Mouse (Mus musculus) stomach, embryonic 16.5 days (tissue): ENCODE data around the gene Agap3. TPM values are rescaled to one million over a fixed set of nuclear protein-coding genes. Genes with fewer than 3 reads are reported as not detected.

ENCODE experiments used
- ATAC-seq: fragments of 200-750 bp; cut with Nextera tagmentation; 2 replicates; pipeline ENCODE4 v1.8.0; 2017; ENCODE audit warnings: moderate number of reproducible peaks, moderate TSS enrichment; ENCODE audit not compliant: insufficient read depth, low FRiP score
- H3K27ac ChIP-seq: fragments of 300-500 bp; sonication (generic); 2 replicates; pipeline ENCODE4 v1.5.1; 2014; ENCODE audit warnings: low read length
- H3K27me3 ChIP-seq: fragments of 300-500 bp; sonication (generic); 2 replicates; pipeline ENCODE4 v1.6.1; 2014; ENCODE audit warnings: low read length, control low read depth, mixed read lengths; ENCODE audit not compliant: control insufficient read depth, insufficient read depth
- H3K36me3 ChIP-seq: fragments of 300-500 bp; sonication (generic); 2 replicates; pipeline ENCODE4 v1.6.1; 2014; ENCODE audit warnings: low read length; ENCODE audit not compliant: control insufficient read depth, insufficient read depth
- H3K4me1 ChIP-seq: fragments of 300-500 bp; sonication (generic); 2 replicates; pipeline ENCODE4 v1.6.1; 2014; ENCODE audit warnings: low read length, control low read depth, mixed read lengths; ENCODE audit not compliant: control insufficient read depth, insufficient read depth
- H3K4me2 ChIP-seq: fragments of 300-500 bp; sonication (generic); 2 replicates; pipeline ENCODE4 v1.6.1; 2014; ENCODE audit warnings: low read depth, low read length, mixed read lengths
- H3K4me3 ChIP-seq: fragments of 300-500 bp; sonication (generic); replicated peaks from 2 replicates; pipeline ENCODE4 v1.5.1; 2014; ENCODE audit warnings: mild to moderate bottlenecking, low read length
- H3K9ac ChIP-seq: fragments of 300-500 bp; sonication (generic); 2 replicates; pipeline ENCODE4 v1.6.1; 2014; ENCODE audit warnings: low read length
- H3K9me3 ChIP-seq: fragments of 300-500 bp; sonication (generic); replicated peaks from 2 replicates; pipeline ENCODE4 v1.6.1; 2016; ENCODE audit warnings: low read length, control low read depth; ENCODE audit not compliant: control insufficient read depth
- WGBS: fragments of 180-500 bp; shearing (Covaris S2); extraction: QIAGEN DNeasy Blood & Tissue Kit; methylation state at CpG from one replicate; pipeline ENCODE4 v1.1.7; 2014; 5-methylcytosine and 5-hydroxymethylcytosine counted together
- polyA plus RNA-seq: library from polyadenylated mRNA; unstranded; fragments of >200 nt; fragmentation: Nextera tagmentation; extraction: Ambion mirVana; gene quantifications from 2 replicates; pipeline ENCODE4 v1.2.1, GENCODE M21; 2015

The Agap3 gene
- polyA plus RNA-seq, 1 experiment from 2014 or later: 14.7 TPM

- Histone ChIP-seq H3K4me3 (no peak overlapping the region), H3K4me2 (no peak overlapping the region), H3K9ac (0 out of 2 replicates have a peak overlapping the region, but pooled peaks have one; percentile 6), H3K4me1 (peaks cover 41% of the 10 kb centered on the region), H3K27me3 (no peaks in the 10 kb centered on the region), H3K36me3 (no peaks in the 10 kb centered on the region), H3K9me3 (no peaks in the 10 kb centered on the region), H3K27ac (peak overlapping the region; percentile 14; the same call in 1 of the 2 replicates)
- ATAC-seq: no peak
- WGBS: 56% methylated on average over 3 of the region's 3 CpGs
These were observed 3.1 kb downstream of the Agap3 start for GRCm38 (mm10) chr5:24455076-24455475.

- 69% methylated on average over 7 of the region's 7 CpGs for whole genome bisulfite sequencing
- peak overlapping the region; percentile 7; the same call in 1 of the 2 replicates for H3K27ac ChIP-seq
- no peaks in the 10 kb centered on the region for H3K27me3 ChIP-seq
- no peaks in the 10 kb centered on the region for H3K9me3 ChIP-seq
- H3K4me2 ChIP-seq: no peak overlapping the region
- no peak overlapping the region for H3K4me3 ChIP-seq
- H3K36me3 ChIP-seq: no peaks in the 10 kb centered on the region
- ATAC-seq: no peak
- H3K9ac ChIP-seq: 0 out of 2 replicates have a peak overlapping the region, but pooled peaks have one; percentile 6
- peaks cover 41% of the 10 kb centered on the region for H3K4me1 ChIP-seq
These were observed 3.6 kb downstream of the Agap3 start for GRCm38 (mm10) chr5:24455613-24456012.

- H3K27ac ChIP-seq: no peak overlapping the region
- no peaks in the 10 kb centered on the region for H3K27me3 ChIP-seq
- 68% methylated on average over 12 of the region's 12 CpGs for WGBS
- no peaks in the 10 kb centered on the region for H3K36me3 ChIP-seq
- H3K4me2 ChIP-seq: no peak overlapping the region
- ATAC-seq: no peak
- H3K9ac ChIP-seq: no peak overlapping the region
- no peaks in the 10 kb centered on the region for H3K9me3 ChIP-seq
- 0 out of 2 replicates have a peak, but pooled peaks cover 4% of the 10 kb centered on the region for H3K4me1 ChIP-seq
- H3K4me3 ChIP-seq: no peak overlapping the region
These were observed 14.8 kb downstream of the Agap3 start for GRCm38 (mm10) chr5:24466762-24467161.

GRCm38 (mm10) chr5:24470600-24470999 is 18.6 kb downstream of the Agap3 start:
- Histone ChIP-seq H3K9me3 (no peaks in the 10 kb centered on the region), H3K9ac (no peak overlapping the region), H3K27me3 (no peaks in the 10 kb centered on the region), H3K36me3 (no peaks in the 10 kb centered on the region), H3K27ac (no peak overlapping the region), H3K4me1 (peaks cover 22% of the 10 kb centered on the region), H3K4me2 (no peak overlapping the region), H3K4me3 (no peak overlapping the region)
- peak; percentile 31; the same call in 1 of the 2 replicates for ATAC-seq
- 8% methylated on average over 5 of the region's 5 CpGs for WGBS

- H3K4me2 ChIP-seq: peak overlapping the region; percentile 17; the same call in 1 of the 2 replicates
- no peaks in the 10 kb centered on the region for H3K9me3 ChIP-seq
- H3K27ac ChIP-seq: peak overlapping the region; percentile 54
- H3K4me1 ChIP-seq: peaks cover 26% of the 10 kb centered on the region
- ATAC-seq: no peak
- peaks cover 4% of the 10 kb centered on the region; the same call in 1 of the 2 replicates for H3K36me3 ChIP-seq
- 0 out of 2 replicates have a peak overlapping the region, but pooled peaks have one; percentile 26 for H3K9ac ChIP-seq
- no peak overlapping the region for H3K4me3 ChIP-seq
- 46% methylated on average over 7 of the region's 7 CpGs for WGBS
- no peaks in the 10 kb centered on the region for H3K27me3 ChIP-seq
These were observed 21.1 kb downstream of the Agap3 start for GRCm38 (mm10) chr5:24472884-24473619.

DNA sequence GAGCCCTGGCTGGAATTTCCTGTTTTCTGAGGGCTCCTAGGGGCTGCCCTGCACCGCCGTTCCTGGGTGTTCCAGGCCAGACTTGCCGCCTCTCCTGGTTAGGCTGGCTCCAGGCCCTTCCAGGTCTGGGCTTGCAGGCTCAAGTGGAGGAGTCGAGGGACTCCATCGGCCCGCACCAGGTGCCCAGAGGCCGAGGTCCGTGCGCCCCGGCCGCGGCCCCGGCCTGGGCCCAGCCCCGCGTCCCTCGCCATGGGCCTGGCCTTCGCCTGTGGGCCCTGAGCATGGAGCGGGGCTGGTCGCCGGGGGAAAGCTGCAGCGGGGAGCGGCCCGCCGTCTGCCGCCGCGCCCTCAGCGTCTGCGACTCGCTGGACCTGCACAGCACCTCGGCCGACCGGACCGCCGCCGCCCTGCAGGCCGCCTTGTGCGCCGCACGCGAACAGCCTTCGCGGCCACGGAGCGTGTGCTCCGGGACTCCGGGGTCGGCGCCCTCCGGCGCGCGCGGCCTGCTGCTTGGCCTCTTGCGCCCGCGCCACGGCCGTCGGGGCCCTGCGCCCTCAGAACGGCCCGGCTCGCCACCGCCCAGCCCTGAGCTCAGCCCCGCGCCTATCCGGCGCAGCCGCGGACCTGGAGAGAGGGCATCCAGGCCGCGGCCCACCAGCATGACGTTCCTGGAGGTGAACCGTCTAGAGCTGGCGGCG is 22.2 kb downstream of the Agap3 start:
- peak; percentile 48; the same call in 1 of the 2 replicates for ATAC-seq

GRCm38 (mm10) chr5:24474723-24475261 is 22.8 kb downstream of the Agap3 start:
- ATAC-seq: no peak
- WGBS: 8% methylated on average over 67 of the region's 67 CpGs
- peaks cover 5% of the 10 kb centered on the region; the same call in 1 of the 2 replicates for H3K36me3 ChIP-seq
- peak overlapping the region; percentile 81 for H3K27ac ChIP-seq
- no peaks in the 10 kb centered on the region for H3K27me3 ChIP-seq
- peak overlapping the region; percentile 53 for H3K4me3 ChIP-seq
- peak overlapping the region; percentile 67 for H3K4me2 ChIP-seq
- H3K9ac ChIP-seq: peak overlapping the region; percentile 76
- no peaks in the 10 kb centered on the region for H3K9me3 ChIP-seq
- H3K4me1 ChIP-seq: peaks cover 26% of the 10 kb centered on the region

More for the DNA sequence above, 22.2 kb downstream of the Agap3 start:
- peaks cover 5% of the 10 kb centered on the region; the same call in 1 of the 2 replicates for H3K36me3 ChIP-seq
- peak overlapping the region; percentile 67 for H3K4me2 ChIP-seq
- H3K9me3 ChIP-seq: no peaks in the 10 kb centered on the region
- H3K9ac ChIP-seq: peak overlapping the region; percentile 76
- H3K4me1 ChIP-seq: peaks cover 26% of the 10 kb centered on the region
- H3K4me3 ChIP-seq: peak overlapping the region; percentile 53
- H3K27me3 ChIP-seq: no peaks in the 10 kb centered on the region
- WGBS: 8% methylated on average over 76 of the region's 77 CpGs
- H3K27ac ChIP-seq: peak overlapping the region; percentile 81

DNA sequence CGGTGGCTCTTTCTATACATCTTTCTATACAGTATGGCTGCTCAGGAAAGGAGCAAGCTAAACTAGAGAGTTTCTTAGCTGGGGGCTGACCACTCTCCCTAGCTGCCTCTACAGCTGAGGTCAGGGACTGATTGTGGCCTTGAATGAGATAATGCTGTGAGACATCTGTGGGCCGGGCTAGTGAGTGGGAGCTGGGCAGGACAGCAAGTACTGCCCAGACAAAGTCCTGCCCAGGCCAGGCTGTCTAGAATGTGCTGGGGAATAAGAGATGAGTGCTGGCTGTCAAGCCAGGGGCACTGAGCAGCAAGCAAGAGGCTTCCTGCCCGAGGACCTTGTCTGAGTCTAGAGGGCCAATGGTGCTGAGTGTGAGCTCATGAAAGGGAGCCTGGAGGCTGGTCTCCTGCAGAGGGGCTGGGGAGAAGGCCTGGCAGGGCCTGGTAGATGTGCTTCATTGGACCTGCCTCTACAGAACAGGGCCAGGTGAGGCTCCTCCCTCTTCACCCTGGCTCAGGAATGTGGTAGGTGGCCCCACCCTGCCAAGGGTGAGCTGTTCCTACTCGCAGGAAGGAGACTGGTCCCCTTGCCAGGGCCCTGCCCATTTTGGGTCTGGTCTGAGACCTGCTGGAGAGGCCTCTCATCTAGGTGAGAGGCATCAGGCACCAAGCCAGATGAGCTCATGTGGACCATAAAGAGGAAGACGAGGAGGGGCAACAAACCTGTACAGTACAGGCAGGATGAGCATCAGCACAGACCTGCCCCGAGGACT is 23.7 kb downstream of the Agap3 start:
- Histone ChIP-seq H3K9me3 (no peaks in the 10 kb centered on the region), H3K4me2 (peak overlapping the region; percentile 67), H3K4me3 (peak overlapping the region; percentile 53), H3K27ac (peak overlapping the region; percentile 74), H3K36me3 (peaks cover 13% of the 10 kb centered on the region), H3K27me3 (no peaks in the 10 kb centered on the region), H3K4me1 (peaks cover 26% of the 10 kb centered on the region), H3K9ac (peak overlapping the region; percentile 56)
- peak; percentile 79; the same call in 1 of the 2 replicates for ATAC-seq
- 64% methylated on average over 6 of the region's 6 CpGs for WGBS
